12 mouse cellular contexts compared by ENCODE assay signal in the genomic region with DNA sequence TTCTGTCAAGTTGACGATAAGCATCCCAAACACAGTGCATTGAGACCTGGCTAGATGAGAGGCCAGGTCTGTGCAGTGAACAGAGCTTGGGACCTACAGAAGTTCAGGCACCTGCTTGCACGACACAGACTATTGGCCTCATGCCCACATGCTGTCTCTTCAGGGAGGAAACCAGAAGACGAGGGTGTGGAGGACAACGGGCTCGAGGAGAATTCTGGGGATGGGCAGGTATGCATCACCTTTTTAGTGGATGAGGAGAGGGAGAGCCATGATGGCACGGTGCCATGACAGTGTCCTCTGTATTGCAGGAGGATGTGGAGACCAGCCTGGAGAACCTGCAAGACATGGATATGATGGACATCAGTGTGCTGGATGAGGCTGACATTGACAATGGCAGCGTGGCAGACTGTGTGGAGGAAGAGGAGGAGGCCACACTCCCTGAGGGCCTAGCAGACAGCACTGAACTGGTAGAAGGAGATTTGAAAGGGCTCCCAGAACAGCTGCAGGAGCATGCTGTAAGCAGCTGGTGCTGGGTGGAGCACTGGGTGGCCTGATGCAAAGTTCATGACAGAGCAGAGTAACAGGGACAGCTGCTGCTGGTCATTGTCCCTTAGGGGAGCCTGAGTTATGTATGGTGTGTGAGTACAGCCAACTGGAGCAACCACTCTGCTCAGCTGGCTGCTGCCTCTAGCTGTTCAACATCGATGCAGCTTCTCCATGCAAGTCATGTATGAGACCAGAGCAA. TPM values are rescaled to one million over a fixed set of nuclear protein-coding genes. Genes with fewer than 3 reads are reported as not detected.
DNase-seq lines count a peak whose midpoint lies in the region; ATAC-seq and TF ChIP-seq lines count a peak whose summit lies in the region.
"Had no signal": no experiment of that assay in that cellular context is flagged by ENCODE, and none has a peak within 500 bp of the region (broad histone marks: within the 10 kb centered on the region; RNA-seq: fewer than 3 reads in every experiment).

No protein-coding gene starts in this region.

- intact Hi-C loops in gastrocnemius, postnatal 14 days (cut with DNase I; ENCODE audit: low total_unique reads) = no loop called here
- intact Hi-C loops in heart, postnatal 10 days (cut with DNase I) = loop anchor here (10.0 kb wide), 1 partner anchor 509 kb away; no protein-coding TSS in a partner anchor

- no peak overlapping the region for H3K9ac ChIP-seq in lung, postnatal 0 days (replicated peaks; ENCODE audit: low read depth)
- H3K9ac ChIP-seq in stomach, embryonic 15.5 days = no peak overlapping the region
- H3K9ac ChIP-seq: forebrain, embryonic 12.5 days; hindbrain, embryonic 15.5 days had no signal

- DNase-seq in gastrocnemius, postnatal 14 days = peak; percentile 55
- DNase-seq in gastrocnemius, adult 18-20 months (ENCODE audit: low spot score) = no peak
- DNase-seq in lung, postnatal 0 days (ENCODE audit: low spot score) = peak; percentile 32
- no peak for DNase-seq in lung, postnatal 25 days (ENCODE audit: low spot score)
- DNase-seq in heart, postnatal 10 days = peak; percentile 70 to 71
- no peak for DNase-seq in right cerebral cortex, adult 18-20 months
- DNase-seq: layer of hippocampus, postnatal 36 days; liver; right cerebral cortex, postnatal 14 days had no signal

- H3K4me3 ChIP-seq in lung, postnatal 0 days (ENCODE audit: low read depth, low read length) = no peak overlapping the region
- H3K4me3 ChIP-seq in stomach, embryonic 15.5 days (replicated peaks) = no peak overlapping the region
- H3K4me3 ChIP-seq: forebrain, embryonic 12.5 days; hindbrain, embryonic 15.5 days had no signal

- peaks cover 65% of the 10 kb centered on the region for H3K36me3 ChIP-seq in lung, postnatal 0 days (ENCODE audit: insufficient read depth, low read length)
- peaks cover 72% of the 10 kb centered on the region for H3K36me3 ChIP-seq in stomach, embryonic 15.5 days

- H3K9me3 ChIP-seq in lung, postnatal 0 days (ENCODE audit: low read length) = no peaks in the 10 kb centered on the region
- no peaks in the 10 kb centered on the region for H3K9me3 ChIP-seq in stomach, embryonic 15.5 days
- H3K9me3 ChIP-seq: forebrain, embryonic 12.5 days; hindbrain, embryonic 15.5 days had no signal

- 0 out of 2 replicates have a peak, but pooled peaks have one; percentile 8 for TF ChIP-seq CTCF in lung, postnatal 0 days (IDR thresholded peaks at IDR 0.05)

- H3K4me1 ChIP-seq in lung, postnatal 0 days (ENCODE audit: insufficient read depth, low read depth, low read length) = no peaks in the 10 kb centered on the region
- H3K4me1 ChIP-seq in stomach, embryonic 15.5 days = peaks cover 3% of the 10 kb centered on the region; the same call in 1 of the 2 replicates

- TF ChIP-seq EP300 in lung, postnatal 0 days (IDR thresholded peaks at IDR 0.05) = no peak

- H3K27me3 ChIP-seq in lung, postnatal 0 days (replicated peaks; ENCODE audit: insufficient read depth, low read length) = no peaks in the 10 kb centered on the region
- no peaks in the 10 kb centered on the region for H3K27me3 ChIP-seq in stomach, embryonic 15.5 days (replicated peaks)
- H3K27me3 ChIP-seq: forebrain, embryonic 12.5 days; hindbrain, embryonic 15.5 days had no signal

- ATAC-seq in lung, postnatal 0 days = peak; percentile 61
- peak; percentile 20; the same call in 1 of the 2 replicates for ATAC-seq in stomach, embryonic 15.5 days (ENCODE audit: insufficient read depth, low FRiP score, low read depth)

- WGBS in lung, postnatal 0 days = 77% methylated on average over 8 of the region's 8 CpGs
- 81% methylated on average over 8 of the region's 8 CpGs for WGBS in stomach, embryonic 15.5 days

- H3K4me2 ChIP-seq in lung, postnatal 0 days (replicated peaks; ENCODE audit: low read depth, low read length) = no peak overlapping the region
- no peak overlapping the region for H3K4me2 ChIP-seq in stomach, embryonic 15.5 days
- H3K4me2 ChIP-seq: forebrain, embryonic 12.5 days; hindbrain, embryonic 15.5 days had no signal

- H3K27ac ChIP-seq in lung, postnatal 0 days (ENCODE audit: low read length) = no peak overlapping the region
- no peak overlapping the region for H3K27ac ChIP-seq in stomach, embryonic 15.5 days
- H3K27ac ChIP-seq: forebrain, embryonic 12.5 days; hindbrain, embryonic 15.5 days had no signal

RNA-seq across cellular contexts. Expression of a gene that starts 9.1 kb away (rescaled TPM):
- total RNA-seq in gastrocnemius, postnatal 14 days (2021) = 10 to 100 TPM; 39.4 to 46.2 TPM
- 10 to 100 TPM; 39.2 to 49.7 TPM for total RNA-seq in gastrocnemius, adult 18-20 months (2021)
- 43.4 and 47.1 TPM in 2 replicates for polyA plus RNA-seq in lung, postnatal 0 days (2015; fragmentation: Nextera tagmentation; extraction: Ambion mirVana)
- total RNA-seq in heart, postnatal 10 days (2021) = 10 to 100 TPM; 96.8 to 97.6 TPM
- polyA plus RNA-seq in stomach, embryonic 15.5 days (2015; fragmentation: Nextera tagmentation; extraction: Ambion mirVana) = 95.8 and 106 TPM in 2 replicates

RNA-seq across cellular contexts. Expression of a gene that starts 9.3 kb away (rescaled TPM):
- total RNA-seq in gastrocnemius, postnatal 14 days (2021) = 10 to 100 TPM; 25.1 to 34.9 TPM
- total RNA-seq in gastrocnemius, adult 18-20 months (2021) = 10 to 100 TPM; 28.5 to 30.1 TPM
- 36.8 and 39.8 TPM in 2 replicates for polyA plus RNA-seq in lung, postnatal 0 days (2015; fragmentation: Nextera tagmentation; extraction: Ambion mirVana)
- 10 to 100 TPM; 55.7 to 56.8 TPM for total RNA-seq in heart, postnatal 10 days (2021)
- 77.9 and 82.7 TPM in 2 replicates for polyA plus RNA-seq in stomach, embryonic 15.5 days (2015; fragmentation: Nextera tagmentation; extraction: Ambion mirVana)

RNA-seq across cellular contexts. Expression of a gene that starts 15.9 kb away (rescaled TPM):
- total RNA-seq in gastrocnemius, postnatal 14 days (2021) = 100 to 1,000 TPM; 193 to 194 TPM
- 100 to 1,000 TPM; 137 to 141 TPM for total RNA-seq in gastrocnemius, adult 18-20 months (2021)
- polyA plus RNA-seq in lung, postnatal 0 days (2015; fragmentation: Nextera tagmentation; extraction: Ambion mirVana) = 201 and 230 TPM in 2 replicates
- total RNA-seq in heart, postnatal 10 days (2021) = 100 to 1,000 TPM; 338 to 370 TPM
- polyA plus RNA-seq in stomach, embryonic 15.5 days (2015; fragmentation: Nextera tagmentation; extraction: Ambion mirVana) = 230 and 238 TPM in 2 replicates

RNA-seq across cellular contexts. Expression of a gene that starts 19.5 kb away (rescaled TPM):
- 100 to 1,000 TPM; 679 to 780 TPM for total RNA-seq in gastrocnemius, postnatal 14 days (2021)
- total RNA-seq in gastrocnemius, adult 18-20 months (2021) = 100 to 1,000 TPM; 632 to 662 TPM
- polyA plus RNA-seq in lung, postnatal 0 days (2015; fragmentation: Nextera tagmentation; extraction: Ambion mirVana) = 1,643 and 1,764 TPM in 2 replicates
- 100 to 1,000 TPM; 862 to 893 TPM for total RNA-seq in heart, postnatal 10 days (2021)
- polyA plus RNA-seq in stomach, embryonic 15.5 days (2015; fragmentation: Nextera tagmentation; extraction: Ambion mirVana) = 1,749 and 1,789 TPM in 2 replicates

RNA-seq across cellular contexts. Expression of a gene that starts 33.0 kb away (rescaled TPM):
- total RNA-seq in gastrocnemius, postnatal 14 days (2021) = 10 to 100 TPM; 50.3 to 54.5 TPM
- total RNA-seq in gastrocnemius, adult 18-20 months (2021) = 10 to 100 TPM; 64.9 to 65.8 TPM
- 23.4 and 24.2 TPM in 2 replicates for polyA plus RNA-seq in lung, postnatal 0 days (2015; fragmentation: Nextera tagmentation; extraction: Ambion mirVana)
- 10 to 100 TPM; 93.9 to 99.2 TPM for total RNA-seq in heart, postnatal 10 days (2021)
- polyA plus RNA-seq in stomach, embryonic 15.5 days (2015; fragmentation: Nextera tagmentation; extraction: Ambion mirVana) = 59.1 and 59.2 TPM in 2 replicates

Comparison
In these comparisons a context has a peak if more than half of its experiments do, and no peak if none do; other contexts are left out.
1. DNase-seq: peak in gastrocnemius, postnatal 14 days (single experiment), lung, postnatal 0 days (single experiment) and heart, postnatal 10 days (2 of 2); none in gastrocnemius, adult 18-20 months (single experiment), lung, postnatal 25 days (single experiment) and right cerebral cortex, adult 18-20 months (single experiment).